Mouse (Mus musculus) skeletal muscle tissue, adult 2 months (tissue): ENCODE data around the gene Olfr1339.

ENCODE experiments used
- DNase-seq: peaks from one replicate; pipeline ENCODE4 v3.0.0-alpha.2; 2012; ENCODE audit warnings: low read depth, low spot score

The Olfr1339 gene

GRCm38 (mm10) chr4:118731875-118732274 is at the start of gene Olfr1339:
Olfr1339 (plus strand) TSS chr4:118732175.
- DNase-seq = no peak

GRCm38 (mm10) chr4:118687086-118687485 is 44.9 kb upstream of the Olfr1339 start:
- no peak for DNase-seq

GRCm38 (mm10) chr4:118692412-118692973 is 39.5 kb upstream of the Olfr1339 start, which contains the start of gene Olfr1342:
Olfr1342 (minus strand) TSS chr4:118692756.
- no peak for DNase-seq

GRCm38 (mm10) chr4:118693812-118694211 is 38.2 kb upstream of the Olfr1339 start:
- no peak for DNase-seq

- no peak for DNase-seq
These were observed 28.8 kb upstream of the Olfr1339 start, which contains the start of gene Olfr1341 for GRCm38 (mm10) chr4:118703223-118703622. Olfr1341 (plus strand) TSS chr4:118703523.

GRCm38 (mm10) chr4:118708086-118708485 is 23.9 kb upstream of the Olfr1339 start:
- DNase-seq = no peak

- no peak for DNase-seq
These were observed 20.3 kb upstream of the Olfr1339 start for GRCm38 (mm10) chr4:118711656-118712055.

- no peak for DNase-seq
These were observed 12.1 kb upstream of the Olfr1339 start, which contains the start of gene Olfr1340 for GRCm38 (mm10) chr4:118719838-118720237. Olfr1340 (plus strand) TSS chr4:118720138.

GRCm38 (mm10) chr4:118721742-118722483 is 10.1 kb upstream of the Olfr1339 start:
- no peak for DNase-seq

- no peak for DNase-seq
These were observed 7.6 kb downstream of the Olfr1339 start for GRCm38 (mm10) chr4:118739574-118739973.

GRCm38 (mm10) chr4:118740988-118741698 is 9.2 kb downstream of the Olfr1339 start:
- no peak for DNase-seq

- DNase-seq = no peak
These were observed 9.9 kb downstream of the Olfr1339 start for GRCm38 (mm10) chr4:118741881-118742280.

- no peak for DNase-seq
These were observed 26.7 kb downstream of the Olfr1339 start, which contains the start of gene Olfr1338 for GRCm38 (mm10) chr4:118758637-118759036. Olfr1338 (minus strand) TSS chr4:118758737.

- DNase-seq = no peak
These were observed 50.5 kb downstream of the Olfr1339 start, which contains the start of gene Olfr1337 for GRCm38 (mm10) chr4:118782486-118782885. Olfr1337 (minus strand) TSS chr4:118782586.
